Mouse (Mus musculus) lung, postnatal 0 days (tissue): ENCODE results near the gene Thsd7a.

Source experiments
- CTCF ChIP-seq: IDR thresholded peaks from 2 replicates; pipeline ENCODE4 v1.5.1; 2016; ENCODE audit warnings: antibody characterized with exemption, mild to moderate bottlenecking
- EP300 ChIP-seq: IDR thresholded peaks from 2 replicates; pipeline ENCODE4 v1.6.1; 2016; ENCODE audit warnings: antibody characterized with exemption, mild to moderate bottlenecking, control low read depth

GRCm38 (mm10) chr6:12500888-12501287 is 248.3 kb downstream of the Thsd7a start:
- TF ChIP-seq CTCF (no peak), EP300 (no peak)
